Mouse (Mus musculus) common myeloid progenitor, adult 5-6 weeks (primary cell): ENCODE data around the gene Ankrd66. TPM values are rescaled to one million over a fixed set of nuclear protein-coding genes. Genes with fewer than 3 reads are reported as not detected.

Source experiments
- total RNA-seq: library from RNA; stranded (forward); fragments of 200-1000, 187-1606 nt; gene quantifications from 2 replicates; pipeline ENCODE4 v1.2.3, GENCODE M21; 2017

Ankrd66 gene
- total RNA-seq, 1 experiment from 2014 or later, result not detected

Other genes with a start within 250 kb of the Ankrd66 start
- not detected in 2 replicates for gene Adgrf5, start 183.2 kb downstream of the Ankrd66 start, total RNA-seq
- not detected in 2 replicates for gene Mep1a, start 40.8 kb downstream of the Ankrd66 start, total RNA-seq
- 0.46 TPM in 1 of 2 replicates, not detected in the other for gene Pla2g7, start 24.5 kb upstream of the Ankrd66 start, total RNA-seq
- not detected in 2 replicates for gene Tdrd6, start 86.7 kb upstream of the Ankrd66 start, total RNA-seq
- gene Slc25a27, start 123.6 kb upstream of the Ankrd66 start, total RNA-seq, result 0.73 and 5.7 TPM in 2 replicates
- 0.73 and 2.0 TPM in 2 replicates for gene Cyp39a1, start 123.8 kb upstream of the Ankrd66 start, total RNA-seq